ENCODE assay signal across 23 mouse cellular contexts in genomic region chr13:93487734-93488133, GRCm38 (mm10). TPM values are rescaled to one million over a fixed set of nuclear protein-coding genes. Genes with fewer than 3 reads are reported as not detected.
DNase-seq lines count a peak whose midpoint lies in the region; ATAC-seq and TF ChIP-seq lines count a peak whose summit lies in the region.
"Had no signal": no experiment of that assay in that cellular context is flagged by ENCODE, and none has a peak within 500 bp of the region (broad histone marks: within the 10 kb centered on the region; RNA-seq: fewer than 3 reads in every experiment).

No protein-coding gene starts in this region.

- H3K4me3 ChIP-seq in layer of hippocampus, adult 2 months = no peak overlapping the region
- H3K4me3 ChIP-seq in liver, postnatal 0 days (ENCODE audit: low read depth, low read length) = no peak overlapping the region
- no peak overlapping the region for H3K4me3 ChIP-seq in liver, embryonic 12.5 days
- H3K4me3 ChIP-seq: embryonic facial prominence, embryonic 12.5 days; embryonic facial prominence, embryonic 15.5 days; hindbrain, embryonic 12.5 days; hindbrain, embryonic 15.5 days had no signal

- no peak for TF ChIP-seq CTCF in layer of hippocampus, adult 2 months (conservative IDR thresholded peaks at IDR 0.05)
- TF ChIP-seq CTCF in liver, postnatal 0 days (IDR thresholded peaks at IDR 0.05; ENCODE audit: low read depth) = no peak

- H3K36me3 ChIP-seq in liver, postnatal 0 days (replicated peaks; ENCODE audit: insufficient read depth, low read length) = 0 out of 2 replicates have a peak, but pooled peaks cover 2% of the 10 kb centered on the region
- H3K36me3 ChIP-seq in liver, embryonic 12.5 days = peaks cover 52% of the 10 kb centered on the region

- no peak overlapping the region for H3K4me2 ChIP-seq in liver, postnatal 0 days (ENCODE audit: low read depth, low read length)
- no peak overlapping the region for H3K4me2 ChIP-seq in liver, embryonic 12.5 days
- H3K4me2 ChIP-seq: embryonic facial prominence, embryonic 12.5 days; embryonic facial prominence, embryonic 15.5 days; heart, embryonic 11.5 days; hindbrain, embryonic 12.5 days; hindbrain, embryonic 15.5 days had no signal

- TF ChIP-seq EP300 in liver, postnatal 0 days (IDR thresholded peaks at IDR 0.05; ENCODE audit: low read depth) = no peak

- no peak for ATAC-seq in liver, postnatal 0 days
- no peak; the same call in 1 of the 2 replicates for ATAC-seq in liver, embryonic 12.5 days
- ATAC-seq: forebrain, embryonic 14.5 days; Patski had no signal

- H3K9me3 ChIP-seq in liver, postnatal 0 days (ENCODE audit: low read length) = no peaks in the 10 kb centered on the region
- no peaks in the 10 kb centered on the region for H3K9me3 ChIP-seq in liver, embryonic 12.5 days (replicated peaks)
- H3K9me3 ChIP-seq: embryonic facial prominence, embryonic 12.5 days; embryonic facial prominence, embryonic 15.5 days; G1E; hindbrain, embryonic 12.5 days; hindbrain, embryonic 15.5 days had no signal

- H3K9ac ChIP-seq in liver, postnatal 0 days (replicated peaks) = no peak overlapping the region
- no peak overlapping the region for H3K9ac ChIP-seq in liver, embryonic 12.5 days
- H3K9ac ChIP-seq: embryonic facial prominence, embryonic 12.5 days; embryonic facial prominence, embryonic 15.5 days; forebrain, postnatal 0 days; hindbrain, embryonic 12.5 days; hindbrain, embryonic 15.5 days had no signal

- H3K4me1 ChIP-seq in liver, postnatal 0 days (ENCODE audit: insufficient read depth) = no peaks in the 10 kb centered on the region
- peaks cover 27% of the 10 kb centered on the region for H3K4me1 ChIP-seq in liver, embryonic 12.5 days
- H3K4me1 ChIP-seq: embryonic facial prominence, embryonic 12.5 days; embryonic facial prominence, embryonic 15.5 days; hindbrain, embryonic 15.5 days had no signal

- H3K27me3 ChIP-seq in liver, postnatal 0 days (ENCODE audit: insufficient read depth, low read length) = no peaks in the 10 kb centered on the region
- no peaks in the 10 kb centered on the region for H3K27me3 ChIP-seq in liver, embryonic 12.5 days (replicated peaks)
- H3K27me3 ChIP-seq: CH12.LX; embryonic facial prominence, embryonic 12.5 days; embryonic facial prominence, embryonic 15.5 days; hindbrain, embryonic 12.5 days; hindbrain, embryonic 15.5 days; Patski had no signal

- peak overlapping the region; percentile 65; the same call in 1 of the 2 replicates for H3K27ac ChIP-seq in layer of hippocampus, adult 2 months
- H3K27ac ChIP-seq in liver, postnatal 0 days (ENCODE audit: low read depth) = peak overlapping the region; percentile 35; the same call in 1 of the 2 replicates
- H3K27ac ChIP-seq in liver, embryonic 12.5 days = no peak overlapping the region
- H3K27ac ChIP-seq: embryonic facial prominence, embryonic 12.5 days; embryonic facial prominence, embryonic 15.5 days; hindbrain, embryonic 12.5 days; hindbrain, embryonic 15.5 days had no signal

- no peak for DNase-seq in layer of hippocampus, adult 2 months (ENCODE audit: low spot score in 2 of 2)
- DNase-seq in layer of hippocampus, adult 18-20 months (ENCODE audit: low spot score in 2 of 2) = no peak
- no peak for DNase-seq in liver, postnatal 0 days
- peak; percentile 46 for DNase-seq in testis, postnatal 14 days (ENCODE audit: low spot score)
- DNase-seq in testis, postnatal 10 days (ENCODE audit: low spot score) = no peak
- DNase-seq in frontal cortex, postnatal 10 days (ENCODE audit: low spot score in 2 of 2) = no peak
- DNase-seq: B cell, adult 2 months; cerebellum, adult 18-20 months; cerebellum, adult 9-10 months; cerebellum, postnatal 14 days; forebrain, postnatal 0 days; gastrocnemius, postnatal 10 days; heart, adult 11 months had no signal

- 77% methylated on average over 8 of the region's 8 CpGs for WGBS in liver, postnatal 0 days (ENCODE audit: insufficient replicate concordance)
- WGBS in liver, embryonic 12.5 days (ENCODE audit: insufficient replicate concordance) = 98% methylated on average over 8 of the region's 8 CpGs

RNA-seq across cellular contexts. Expression of gene Jmy, which starts 11.9 kb away (rescaled TPM):
- 10 to 100 TPM; 38.6 TPM for total RNA-seq in layer of hippocampus, adult 2 months (2021)
- 10 to 100 TPM; 40.9 to 41.5 TPM for total RNA-seq in layer of hippocampus, adult 18-20 months (2021)
- polyA plus RNA-seq in liver, postnatal 0 days (2015; fragmentation: Nextera tagmentation; extraction: Ambion mirVana) = 2.7 and 2.8 TPM in 2 replicates
- 6.7 and 8.9 TPM in 2 replicates for polyA plus RNA-seq in liver, embryonic 12.5 days (2016; fragmentation: Nextera tagmentation; extraction: Ambion mirVana)
